Mouse (Mus musculus) kidney, postnatal 4 days (tissue): ENCODE measurements around the gene Zfp433.
A peak's percentile ranks its signal among the peaks of the same experiment; 100 is the strongest.
"Not testable (repeated sequence)": the region's sequence is repeated elsewhere in the genome, so short reads cannot be mapped to it uniquely, and the experiment has no call there.

Source experiments
- DNase-seq, 2 experiments: peaks; one replicate each; pipeline ENCODE4 v3.0.0; 2021; ENCODE audit warnings: mixed read lengths in 2 of 2

Zfp433 gene

GRCm38 (mm10) chr10:81704531-81705301, at the start of gene Zfp433:
TSS of gene Zfp433 (plus strand) at chr10:81704825.
- not testable (repeated sequence) for DNase-seq

- peak in 1 of 2 experiments; percentile 0 for DNase-seq
These were observed 49.4 kb upstream of the Zfp433 start for GRCm38 (mm10) chr10:81655178-81655577.

DNA sequence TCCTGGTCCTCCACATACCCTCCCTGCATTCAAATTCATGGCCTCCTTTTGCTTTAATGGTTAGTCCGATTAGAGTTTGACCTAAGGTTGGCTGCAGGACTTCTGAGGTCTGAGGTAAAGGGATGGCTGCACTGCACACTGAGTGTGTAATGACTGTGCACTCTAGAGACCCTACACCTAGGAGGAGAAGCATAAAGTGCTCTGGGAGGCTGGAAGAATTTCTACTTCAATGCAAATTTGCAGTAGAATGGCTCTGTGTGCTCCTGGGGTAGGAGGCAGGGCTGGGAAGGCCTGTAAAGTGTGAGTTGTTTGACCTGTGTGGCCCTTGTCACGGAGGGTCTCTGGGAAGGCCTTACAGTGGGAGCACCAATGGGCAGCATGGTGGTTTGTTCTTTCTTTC, 48.5 kb upstream of the Zfp433 start:
- DNase-seq, result no peak

- not testable (repeated sequence) for DNase-seq
These were observed 17.5 kb upstream of the Zfp433 start for GRCm38 (mm10) chr10:81687114-81687513.

- not testable (repeated sequence) for DNase-seq
These were observed 66.1 kb downstream of the Zfp433 start, which contains the start of gene Gm3055 for GRCm38 (mm10) chr10:81770506-81771403. TSS of gene Gm3055 (minus strand) at chr10:81771161.

DNA sequence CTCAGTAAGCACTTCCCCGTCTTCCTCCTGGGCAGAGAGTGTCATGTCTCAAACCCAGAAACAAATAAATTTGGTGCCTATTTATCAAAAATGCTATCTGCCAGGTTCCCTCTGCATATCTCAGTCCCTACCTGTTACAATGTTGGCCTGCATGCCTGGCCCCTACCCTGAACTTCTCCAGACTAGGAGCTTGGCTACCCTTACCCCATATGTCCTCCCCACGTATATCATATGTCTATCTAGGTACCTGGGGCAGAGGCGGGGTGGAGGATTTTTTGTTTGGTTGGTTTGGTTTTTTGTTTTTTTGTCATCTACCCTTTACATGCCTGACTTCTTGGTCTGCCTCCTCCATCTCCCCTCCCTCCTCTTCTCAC, 66.8 kb downstream of the Zfp433 start:
- not testable (repeated sequence) for DNase-seq
